Mouse (Mus musculus) erythroid progenitor cell, adult 5-6 weeks (primary cell): ENCODE results near the gene Chn1. TPM values are rescaled to one million over a fixed set of nuclear protein-coding genes. Genes with fewer than 3 reads are reported as not detected.

ENCODE experiments used
- ATAC-seq: replicated peaks from 2 replicates; pipeline ENCODE4 v1.8.0; 2016; ENCODE audit warnings: moderate number of reproducible peaks, mild to moderate bottlenecking, moderate TSS enrichment, inconsistent platforms; ENCODE audit not compliant: poor library complexity, low FRiP score, severe bottlenecking
- total RNA-seq, 2 experiments: library from RNA; stranded (forward) in 1 of 2; stranded (reverse) in 1 of 2; fragments of 150-400 nt in 1 of 2; fragments of 186-747, 209-891 nt in 1 of 2; gene quantifications; 2 replicates each; pipeline versions ENCODE4 v1.2.3 to v1.2.4; 2015 to 2017; ENCODE audit warnings: low replicate concordance in 2 of 2

Chn1 gene
- total RNA-seq, 2 experiments from 2014 or later, result not detected

- no peak for ATAC-seq
These were observed 203.8 kb downstream of the Chn1 start for GRCm38 (mm10) chr2:73571304-73571703.

GRCm38 (mm10) chr2:73566989-73567605, 208.0 kb downstream of the Chn1 start:
- ATAC-seq, result peak; percentile 74; the same call in 1 of the 2 replicates

GRCm38 (mm10) chr2:73566162-73566561, 209.0 kb downstream of the Chn1 start:
- ATAC-seq, result no peak

GRCm38 (mm10) chr2:73563690-73564089, 211.5 kb downstream of the Chn1 start:
- ATAC-seq, result no peak

GRCm38 (mm10) chr2:73562656-73563055, 212.5 kb downstream of the Chn1 start:
- ATAC-seq, result no peak

GRCm38 (mm10) chr2:73561665-73562063, 213.5 kb downstream of the Chn1 start:
- ATAC-seq, result 0 out of 2 replicates have a peak, but pooled peaks have one; percentile 3

GRCm38 (mm10) chr2:73560899-73561664, 214.1 kb downstream of the Chn1 start:
- ATAC-seq, result no peak

Other genes starting within 250 kb of the Chn1 start
- 12.6 and 13.3 TPM in 2 replicates for gene Wipf1, start 245.6 kb downstream of the Chn1 start, total RNA-seq (2015; ENCODE audit: low replicate concordance)
- gene Wipf1, start 245.6 kb downstream of the Chn1 start, total RNA-seq (2017; ENCODE audit: low replicate concordance), result 3.6 and 3.7 TPM in 2 replicates
- 0.84 and 1.4 TPM in 2 replicates for gene Chrna1, start 195.0 kb downstream of the Chn1 start, total RNA-seq (2015; ENCODE audit: low replicate concordance)
- gene Chrna1, start 195.0 kb downstream of the Chn1 start, total RNA-seq (2017; ENCODE audit: low replicate concordance), result not detected in 2 replicates
- gene Atf2, start 117.3 kb upstream of the Chn1 start, total RNA-seq (2015; ENCODE audit: low replicate concordance), result 155 and 169 TPM in 2 replicates
- 100 and 131 TPM in 2 replicates for gene Atf2, start 117.3 kb upstream of the Chn1 start, total RNA-seq (2017; ENCODE audit: low replicate concordance)
- 240 and 334 TPM in 2 replicates for gene Atp5g3, start 136.0 kb upstream of the Chn1 start, total RNA-seq (2015; ENCODE audit: low replicate concordance)
- gene Atp5g3, start 136.0 kb upstream of the Chn1 start, total RNA-seq (2017; ENCODE audit: low replicate concordance), result 64.9 and 66.4 TPM in 2 replicates